Mouse (Mus musculus) thymus, postnatal 10 days (tissue): ENCODE data around the gene Gin1.
A peak's percentile ranks its signal among the peaks of the same experiment; 100 is the strongest.
"Not testable (repeated sequence)": the region's sequence is repeated elsewhere in the genome, so short reads cannot be mapped to it uniquely, and the experiment has no call there.

Experiments
- DNase-seq, 2 experiments: peaks; one replicate each; pipeline ENCODE4 v3.0.0; 2021; ENCODE audit warnings: low spot score in 2 of 2

The Gin1 gene

DNA sequence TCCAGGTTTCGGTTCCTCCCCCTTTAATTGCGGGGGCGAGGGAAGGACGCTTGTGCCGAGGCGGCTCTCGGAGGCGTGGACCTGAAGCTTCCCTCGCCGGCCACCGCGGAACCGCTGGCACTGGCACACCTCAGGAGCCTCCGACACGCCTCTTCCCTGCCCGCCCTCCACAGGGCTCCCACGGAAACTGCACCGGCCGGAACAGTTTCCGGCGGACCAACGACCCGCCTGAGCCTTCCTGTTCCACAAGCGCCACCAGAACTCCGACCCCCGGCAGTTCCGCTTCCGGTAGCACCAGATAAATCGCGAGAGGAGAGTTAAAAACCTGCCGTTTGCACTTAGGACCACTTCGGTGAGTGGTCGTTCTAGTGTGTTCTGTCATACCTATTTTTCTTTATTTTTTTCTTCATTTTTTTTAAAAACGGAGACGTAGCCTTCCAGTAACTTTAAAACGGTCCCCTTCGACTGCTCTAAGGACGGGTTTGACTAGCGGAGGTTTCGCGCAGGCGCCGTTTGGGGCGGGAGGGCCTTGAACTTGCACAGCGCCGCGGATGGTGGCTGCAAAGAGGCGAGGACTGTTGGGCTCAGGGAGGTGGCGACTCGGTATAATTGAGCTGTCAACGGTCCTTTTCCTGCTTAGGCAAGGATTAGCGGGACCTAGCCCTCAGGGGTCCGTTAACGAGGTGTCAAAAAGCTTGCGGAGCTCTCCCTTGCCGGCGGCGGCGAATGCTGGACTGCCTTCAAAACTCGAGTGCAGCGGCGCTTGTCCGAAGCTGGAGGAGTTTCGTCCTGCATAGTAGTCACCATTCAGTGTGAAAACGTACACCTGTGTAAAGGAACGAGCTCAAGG, at the start of gene Gin1, which contains the start of gene Ppip5k2:
TSS of gene Gin1 (plus strand) at position 269 of the 850 bp plus-strand sequence.
TSS of gene Ppip5k2 (minus strand) at position 508 of the 850 bp plus-strand sequence.
- peak; percentile 91 for DNase-seq

DNA sequence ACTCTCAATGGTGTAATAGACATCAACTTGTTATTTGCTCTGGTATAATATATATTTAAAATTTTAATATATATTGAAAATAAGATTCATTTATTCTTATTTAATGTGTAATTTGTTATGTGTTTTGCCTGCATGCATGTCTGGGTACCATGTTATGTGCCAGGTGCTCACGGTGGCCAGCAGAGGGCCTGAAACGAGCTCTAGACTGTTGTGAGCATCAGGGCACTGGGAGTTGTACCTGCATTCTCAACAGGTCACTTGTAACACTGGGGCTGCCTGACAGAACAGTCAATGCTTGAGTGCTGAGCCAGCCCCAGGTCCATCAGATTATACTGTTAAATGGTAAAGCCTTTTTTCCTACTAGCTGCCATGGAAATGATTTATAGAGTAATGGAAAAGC, 43.2 kb upstream of the Gin1 start:
- DNase-seq: no peak

DNA sequence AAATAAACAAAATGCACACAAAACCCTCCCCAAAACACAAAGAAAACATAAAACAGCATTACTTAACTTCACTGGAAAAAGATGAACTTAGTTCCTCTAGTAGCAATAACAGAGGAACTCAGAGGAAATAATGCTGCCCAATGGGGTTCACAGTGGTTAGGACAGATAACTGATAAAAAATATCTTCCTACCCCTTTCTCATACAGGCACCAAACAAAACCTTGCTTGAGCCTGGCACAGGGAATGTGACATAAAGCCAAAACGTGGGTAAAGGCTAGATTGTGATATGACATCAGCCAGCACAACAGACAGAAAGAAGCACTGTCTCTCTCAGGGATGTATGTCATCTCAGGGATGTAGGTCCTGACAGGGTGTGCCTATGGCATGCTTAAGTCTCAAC, 40.6 kb upstream of the Gin1 start:
- no peak for DNase-seq

DNA sequence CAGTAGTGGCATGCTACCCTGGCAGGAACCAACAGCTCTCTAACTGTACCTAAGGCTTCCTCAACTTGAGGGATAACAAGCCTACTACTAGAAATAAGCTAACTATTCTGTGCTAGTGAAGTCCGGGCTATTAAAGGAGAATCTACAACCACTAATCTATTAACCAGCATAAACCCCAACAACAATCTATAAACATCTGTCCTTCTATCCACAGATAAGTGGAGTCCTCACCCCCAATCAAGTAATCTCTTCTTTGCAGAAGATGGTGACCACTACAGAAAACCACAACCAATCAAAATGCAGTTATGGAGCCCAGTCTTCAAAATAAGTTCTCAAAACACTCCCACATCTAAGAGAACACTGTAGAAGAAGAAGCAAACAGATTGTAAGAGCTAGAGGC, 26.9 kb upstream of the Gin1 start:
- DNase-seq: no peak

DNA sequence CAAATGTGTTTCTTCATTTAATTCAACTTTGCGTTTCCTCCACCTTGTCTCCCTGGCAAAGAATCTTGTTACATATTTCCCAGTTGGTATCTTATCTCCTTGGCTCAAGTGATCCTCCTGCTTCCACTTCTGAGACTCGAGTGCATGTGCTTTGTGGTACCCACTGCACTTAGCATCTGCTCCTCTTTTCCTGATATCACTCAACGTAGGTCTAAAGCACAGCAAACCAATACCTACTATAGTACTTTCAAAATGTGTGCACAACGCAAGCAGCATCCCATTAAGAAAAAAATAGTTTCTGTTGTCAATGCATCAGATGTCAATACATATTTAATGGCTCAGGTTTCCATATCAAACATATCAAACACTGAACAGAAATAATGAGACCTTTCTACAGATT, 24.3 kb upstream of the Gin1 start:
- no peak for DNase-seq

DNA sequence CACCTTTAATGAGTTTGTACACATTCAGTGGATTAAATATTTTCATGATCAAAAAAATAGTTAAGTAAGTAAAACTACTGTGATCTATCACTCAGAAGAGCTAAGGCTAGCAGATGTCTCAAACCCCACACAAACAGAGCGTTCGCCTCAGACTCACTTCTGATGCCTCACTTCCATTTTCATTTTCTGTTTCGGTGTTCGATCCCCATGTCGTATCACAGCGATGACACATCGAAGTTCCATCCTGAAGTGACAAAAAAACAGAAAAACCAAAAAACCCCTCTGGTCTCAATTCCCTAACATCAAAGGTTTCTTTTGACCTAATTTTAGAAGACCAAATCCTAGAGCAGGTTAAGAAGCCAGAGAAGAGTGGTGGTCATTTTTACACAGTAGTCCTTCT, 23.7 kb upstream of the Gin1 start:
- no peak for DNase-seq

DNA sequence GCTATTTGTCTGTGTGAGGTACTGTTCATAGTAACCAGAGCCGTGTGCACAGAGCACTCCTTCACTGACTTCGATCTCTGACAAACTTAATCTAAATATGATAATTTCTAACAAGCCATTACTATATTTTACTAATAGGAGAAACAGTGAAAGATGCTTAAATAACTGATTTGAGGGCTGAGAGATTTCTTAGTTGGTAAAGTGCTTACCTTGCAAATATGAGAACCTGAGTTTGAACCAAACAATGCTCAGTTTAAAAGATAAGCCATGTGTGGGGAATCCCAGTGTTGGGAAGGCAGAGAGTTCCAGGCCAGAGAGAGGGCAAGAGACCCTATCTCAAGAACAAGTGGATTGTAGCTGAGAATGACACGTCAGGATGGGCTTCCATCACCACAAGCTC, 21.8 kb upstream of the Gin1 start:
- DNase-seq: no peak

DNA sequence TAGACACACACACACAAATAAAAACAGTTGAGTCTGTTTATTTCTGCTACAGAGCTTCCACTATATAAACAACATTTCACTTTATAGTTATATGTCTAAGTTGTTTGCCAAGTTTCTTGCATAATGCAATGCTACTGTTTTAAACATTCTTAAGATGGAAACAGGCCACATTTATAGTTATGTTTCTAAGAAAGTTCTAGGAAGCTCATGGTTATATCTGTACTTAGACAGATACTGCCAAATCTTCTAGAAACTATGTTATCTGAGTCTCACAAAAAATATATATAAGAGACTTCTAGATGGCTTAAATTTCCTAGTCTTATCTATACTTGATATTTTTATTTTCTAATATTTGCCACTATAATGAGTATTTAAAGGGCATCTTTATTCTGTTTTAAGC, 16.8 kb upstream of the Gin1 start:
- DNase-seq: no peak

DNA sequence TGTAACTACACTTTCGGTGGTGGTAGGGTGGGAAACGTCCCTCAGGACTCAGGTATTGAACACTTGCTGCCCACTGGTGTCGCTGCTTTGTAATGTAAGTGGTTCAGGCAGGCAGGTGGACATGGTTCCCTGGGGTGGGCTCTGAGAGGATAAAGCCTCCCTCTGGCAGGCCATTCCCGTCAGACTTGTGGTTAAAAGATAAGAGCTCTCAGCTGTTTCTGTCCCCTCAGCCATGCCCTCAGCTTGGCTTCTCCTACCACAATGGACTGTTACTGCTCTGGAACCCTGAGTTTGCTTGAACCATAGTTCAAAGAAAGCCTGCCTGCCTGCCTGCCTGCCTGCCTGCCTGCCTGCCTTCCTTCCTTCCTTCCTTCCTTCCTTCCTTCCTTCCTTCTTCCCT, 15.6 kb upstream of the Gin1 start:
- DNase-seq: no peak

DNA sequence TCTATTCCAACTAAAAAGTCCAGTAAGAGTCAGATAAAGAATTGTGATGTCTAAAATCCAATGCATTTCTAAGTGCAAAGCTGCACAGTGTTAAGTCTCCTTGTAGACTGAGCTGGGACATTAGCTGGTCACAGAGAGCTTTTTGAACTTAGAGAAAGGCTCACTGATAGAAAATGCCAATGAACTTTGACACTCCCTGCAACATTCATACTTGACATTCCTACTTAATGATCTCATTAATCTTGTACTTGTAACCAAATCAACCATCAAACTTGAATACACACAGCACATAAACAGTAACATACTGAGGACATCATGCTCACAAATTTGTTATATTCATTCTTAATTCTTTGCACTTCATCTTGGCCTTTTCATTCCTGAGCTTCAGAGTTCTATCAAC, 10.1 kb upstream of the Gin1 start:
- no peak for DNase-seq

DNA sequence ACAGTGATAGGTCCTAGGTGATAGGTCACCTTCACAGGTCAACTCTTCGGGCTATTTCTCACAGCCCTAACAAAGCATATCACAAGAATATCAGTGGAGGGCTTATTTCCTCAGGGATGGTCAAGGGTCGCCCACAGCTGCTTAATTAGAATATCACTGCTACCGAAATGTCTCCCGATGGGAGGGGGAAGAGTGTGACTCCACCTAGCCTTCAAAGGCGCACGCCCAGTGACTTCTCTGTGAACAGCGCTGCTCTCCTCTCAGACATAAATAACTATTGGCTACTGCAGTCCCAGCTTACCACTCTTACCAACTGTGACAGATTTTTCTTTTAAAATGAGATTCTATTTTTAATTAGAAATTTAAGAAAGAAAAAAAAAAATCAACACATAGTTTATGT, 9.4 kb upstream of the Gin1 start:
- DNase-seq: no peak

DNA sequence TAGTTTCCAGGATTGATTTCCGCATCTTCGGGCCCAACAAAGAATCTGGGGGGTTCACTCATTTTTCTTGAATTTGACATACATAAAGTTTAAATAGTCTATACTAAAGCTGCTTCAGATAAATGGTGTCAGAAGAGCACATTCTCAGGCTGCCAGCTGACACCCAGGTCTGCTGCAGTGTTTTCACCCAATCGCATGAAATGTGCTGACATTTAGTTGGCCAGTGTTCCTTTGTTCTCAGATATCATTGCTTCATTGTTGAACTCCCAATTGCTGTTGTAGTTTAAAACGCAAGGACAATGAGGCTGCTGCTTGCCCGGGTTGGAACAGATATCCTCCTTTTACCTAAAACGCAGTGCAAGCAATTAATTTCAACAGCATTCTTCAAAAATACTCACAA, 8.5 kb upstream of the Gin1 start:
- DNase-seq: no peak

DNA sequence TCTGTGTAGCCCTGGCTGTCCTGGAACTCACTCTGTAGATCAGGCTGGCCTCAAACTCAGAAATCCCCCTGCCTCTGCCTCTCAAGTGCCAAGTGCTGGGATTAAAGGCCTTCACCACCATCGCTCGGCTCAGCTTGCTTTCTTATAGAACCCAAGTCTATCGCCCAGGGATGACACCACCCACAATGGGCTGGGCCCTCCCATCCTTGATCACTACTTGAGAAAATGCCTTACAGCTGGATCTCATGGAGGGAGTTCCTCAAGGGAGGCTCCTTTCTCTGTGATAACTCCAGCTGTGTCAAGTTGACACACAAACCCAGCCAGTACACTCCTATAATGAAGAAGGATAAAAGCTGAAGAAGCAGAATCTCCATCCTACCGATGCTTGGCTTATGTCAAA, 4.3 kb upstream of the Gin1 start:
- not testable (repeated sequence) for DNase-seq

DNA sequence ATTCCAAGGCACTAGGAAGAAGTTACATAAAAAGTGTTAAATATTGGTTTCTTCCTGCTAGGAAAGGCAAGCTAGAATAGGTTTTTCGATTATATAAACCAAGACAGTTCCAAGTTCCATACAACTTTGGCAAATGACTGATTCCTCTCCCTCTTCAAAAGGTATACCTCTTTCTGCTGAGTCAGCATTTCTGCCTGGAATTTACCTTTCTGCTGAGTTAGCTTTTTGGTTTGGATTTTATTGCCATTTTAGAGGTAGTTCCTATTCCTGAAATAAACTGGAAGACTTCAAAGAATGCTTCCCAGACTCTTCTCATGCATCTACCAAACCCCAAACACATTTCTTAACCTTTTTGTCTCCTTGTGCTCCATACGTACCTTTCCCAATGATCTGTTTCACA, 1.9 kb upstream of the Gin1 start:
- no peak for DNase-seq

DNA sequence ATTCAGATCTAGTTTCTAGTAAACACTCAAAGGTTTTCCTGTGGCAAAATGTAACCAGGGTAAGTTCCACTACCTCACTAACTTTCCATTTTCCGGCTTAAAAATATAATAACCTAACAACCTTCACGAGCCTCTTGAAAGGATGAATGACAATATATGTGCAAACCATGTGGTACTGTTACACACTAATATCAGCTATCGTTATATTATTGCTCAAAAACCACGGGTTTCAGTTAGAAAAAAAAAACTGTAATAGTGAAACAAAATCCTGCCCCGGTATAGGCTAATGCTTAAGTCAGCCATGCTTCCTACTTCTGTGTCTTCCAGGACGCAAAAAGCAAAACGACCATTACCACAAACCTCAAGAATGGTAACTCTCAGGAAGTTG, 1.1 kb upstream of the Gin1 start:
- no peak for DNase-seq

DNA sequence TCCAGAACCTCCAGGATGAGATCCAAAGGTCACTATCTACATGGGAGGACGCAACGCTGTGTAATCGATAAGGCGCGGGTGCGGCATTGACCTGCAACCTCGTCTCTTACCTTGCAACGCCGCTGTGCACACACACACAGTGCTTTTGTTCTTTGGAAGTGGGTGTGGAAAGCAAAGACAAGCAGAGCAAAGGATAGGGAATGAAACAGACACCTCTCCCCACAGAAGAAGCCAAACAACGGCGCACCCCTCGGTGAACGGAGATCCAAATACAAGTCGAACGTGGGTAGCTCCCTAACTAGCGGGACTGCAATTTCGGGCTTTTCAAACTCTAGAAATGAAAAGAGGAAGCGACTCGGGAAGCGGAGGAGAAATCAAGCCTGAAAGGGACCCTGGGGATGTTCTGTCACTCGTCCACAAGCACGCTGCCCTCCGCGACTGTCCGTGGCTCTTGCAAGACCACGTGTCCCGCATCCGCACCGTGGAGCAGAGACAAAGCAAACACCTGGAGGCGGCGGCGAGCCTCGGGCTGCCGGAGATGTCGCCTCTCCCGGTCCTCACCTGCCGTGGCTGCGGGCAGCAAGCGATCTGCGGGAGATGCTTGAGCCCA, 573 bp upstream of the Gin1 start:
- DNase-seq: peak in 1 of 2 experiments; percentile 22

DNA sequence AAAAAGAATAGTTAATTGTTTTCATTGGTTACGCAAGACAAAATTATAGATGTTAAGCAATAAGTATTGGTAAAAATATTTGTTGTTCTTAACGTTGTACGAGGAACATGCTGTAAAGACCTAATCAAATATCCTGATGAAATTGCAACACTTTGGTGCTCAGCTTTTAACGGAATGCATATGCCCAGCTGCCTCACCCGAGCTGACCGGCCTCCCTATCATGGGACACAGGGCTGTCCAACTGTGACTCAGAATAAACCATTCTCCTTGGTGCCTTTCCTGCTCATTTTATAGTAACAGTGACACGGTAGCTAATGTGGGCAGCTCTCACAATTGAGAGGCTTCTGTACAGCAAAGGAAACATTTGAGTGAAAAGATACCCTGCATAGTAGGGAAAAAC, 1.1 kb downstream of the Gin1 start:
- DNase-seq: no peak

DNA sequence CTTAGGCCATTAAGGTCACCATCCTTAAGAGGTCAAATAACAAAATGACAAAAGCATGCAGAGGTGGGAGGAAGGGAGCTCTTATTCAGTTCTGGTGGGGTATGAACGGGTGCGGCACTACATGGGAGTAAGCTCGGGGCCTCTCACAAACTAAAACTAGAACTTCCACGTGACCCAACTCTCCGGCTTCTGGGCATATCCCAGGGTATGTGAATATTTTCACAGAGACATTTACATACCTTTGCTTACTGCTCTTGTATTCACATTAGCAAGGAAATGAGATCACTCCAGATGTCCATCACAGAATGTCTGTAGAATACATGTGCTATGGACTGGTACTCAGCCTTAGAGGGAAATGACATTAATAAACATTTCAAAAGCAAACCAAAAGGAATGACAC, 1.8 kb downstream of the Gin1 start:
- no peak for DNase-seq

DNA sequence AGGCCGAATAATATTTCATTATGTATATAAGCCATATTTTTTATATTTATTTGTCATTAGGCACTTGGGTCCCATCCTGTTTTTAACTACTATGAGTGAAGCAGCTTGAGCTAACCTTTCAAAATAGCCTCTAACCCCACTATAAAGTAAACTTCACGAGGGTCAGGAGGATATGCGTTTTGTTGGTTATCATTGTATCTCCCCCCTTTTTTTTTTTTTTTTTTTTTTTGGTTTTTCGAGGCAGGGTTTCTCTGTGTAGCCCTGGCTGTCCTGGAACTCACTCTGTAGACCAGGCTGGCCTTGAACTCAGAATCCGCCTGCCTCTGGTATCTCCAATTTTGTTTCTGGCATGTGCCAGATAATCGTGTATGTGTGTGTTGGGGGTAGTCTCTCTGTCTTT, 3.4 kb downstream of the Gin1 start:
- no peak for DNase-seq

DNA sequence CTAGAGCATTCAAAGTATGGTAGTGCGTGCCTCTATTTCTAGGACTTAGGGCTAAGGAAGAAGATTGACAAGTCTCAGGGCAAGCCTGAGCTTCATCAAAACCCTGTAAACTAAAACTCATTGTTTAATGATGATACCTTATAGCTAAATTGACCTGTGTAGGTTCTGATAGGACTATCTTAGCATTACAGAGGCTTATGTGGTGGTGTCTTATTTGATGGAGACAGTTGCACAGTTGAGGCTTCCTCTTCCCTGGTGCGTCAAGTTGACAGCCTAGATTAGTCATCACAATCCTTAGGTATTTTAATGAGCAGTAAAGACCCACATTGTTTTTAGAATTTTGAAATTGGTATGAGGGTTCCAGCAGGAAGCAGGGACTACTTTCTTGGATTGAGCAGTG, 4.0 kb downstream of the Gin1 start:
- DNase-seq: no peak

DNA sequence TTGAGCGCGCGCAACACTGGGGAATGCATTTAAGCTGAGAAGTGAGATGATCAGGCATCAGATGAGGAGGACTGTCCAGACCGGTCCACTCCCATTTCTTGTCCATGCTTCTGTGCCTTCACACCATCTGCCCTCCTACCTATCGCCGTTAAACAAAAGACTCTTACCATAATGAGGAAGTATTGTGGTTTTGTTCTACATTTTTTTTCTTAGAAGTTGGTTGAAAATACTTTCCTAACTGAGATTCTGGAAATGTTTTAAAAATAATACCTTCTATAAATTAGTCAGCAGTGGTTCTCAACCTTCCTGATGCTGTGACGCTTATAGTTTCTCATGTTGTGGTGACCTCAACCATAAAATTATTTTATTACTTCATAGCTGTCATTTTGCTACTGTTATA, 11.7 kb downstream of the Gin1 start:
- no peak for DNase-seq

DNA sequence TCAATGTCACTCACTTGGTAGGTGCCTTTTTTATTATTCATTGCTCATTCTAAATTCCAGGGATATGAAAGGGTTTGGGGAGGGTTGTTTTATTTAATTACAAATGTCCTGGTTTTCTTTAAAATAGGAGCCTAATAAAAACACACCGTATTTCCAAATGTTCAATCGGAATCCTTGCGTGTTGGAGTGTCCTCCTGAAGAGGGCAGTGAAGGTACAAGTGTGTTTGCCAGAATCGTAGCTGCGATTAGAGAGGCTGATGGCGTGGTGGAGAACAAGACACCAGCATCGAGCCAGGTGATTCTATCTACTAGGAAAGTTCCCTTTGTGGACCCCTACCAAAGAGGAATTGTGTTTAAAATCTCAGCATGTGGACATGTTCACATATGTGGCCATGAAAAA, 15.0 kb downstream of the Gin1 start:
- DNase-seq: no peak

DNA sequence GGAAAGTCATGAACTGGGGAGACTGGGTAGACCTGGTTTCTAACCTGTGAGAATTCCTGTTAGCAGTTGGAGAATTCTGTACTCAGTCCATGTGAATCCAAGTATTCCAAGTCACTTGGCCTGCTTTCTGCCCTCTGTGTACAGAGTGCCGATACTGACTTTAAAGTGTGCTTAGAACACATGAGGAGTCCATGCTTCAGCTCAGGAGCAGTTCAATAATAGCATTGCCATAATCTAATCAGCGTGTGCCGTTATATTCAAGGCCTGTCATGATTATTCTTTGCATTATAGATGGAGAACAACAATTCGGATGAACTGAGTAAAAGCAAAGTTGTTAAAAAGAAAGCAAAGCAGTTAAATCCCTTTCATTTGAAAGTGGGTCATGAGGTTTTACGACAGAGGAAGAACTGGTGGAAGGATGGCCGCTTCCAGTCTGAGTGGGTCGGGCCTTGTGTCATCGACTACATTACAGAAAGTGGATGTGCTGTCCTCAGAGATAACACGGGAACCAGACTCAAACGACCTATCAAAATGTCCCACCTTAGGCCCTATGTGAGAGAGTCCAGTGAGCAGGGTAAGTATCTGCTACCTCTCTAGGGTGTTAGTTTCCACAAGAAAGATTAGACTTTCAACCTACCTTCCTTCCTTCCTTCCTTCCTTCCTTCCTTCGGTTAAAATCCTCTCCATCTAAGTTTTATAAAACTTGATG, 15.9 kb downstream of the Gin1 start:
- no peak for DNase-seq
